Mouse (Mus musculus) lung, postnatal 0 days (tissue): Measurements from ENCODE around the gene Chst8. TPM values are rescaled to one million over a fixed set of nuclear protein-coding genes. Genes with fewer than 3 reads are reported as not detected.
A peak's percentile ranks its signal among the peaks of the same experiment; 100 is the strongest.

Source experiments
- ATAC-seq: fragments of 200-750 bp; cut with Nextera tagmentation; 2 replicates; pipeline ENCODE4 v1.8.0; 2017; ENCODE audit warnings: moderate library complexity
- DNase-seq: peaks from one replicate; pipeline ENCODE4 v3.0.0-alpha.2; 2016; ENCODE audit warnings: low spot score
- H3K27ac ChIP-seq: fragments of 300-500 bp; sonication (generic); 2 replicates; pipeline ENCODE4 v1.5.1; 2014; ENCODE audit warnings: antibody characterized with exemption, mild to moderate bottlenecking, low read length, mixed read lengths
- H3K27me3 ChIP-seq: fragments of 300-500 bp; sonication (generic); replicated peaks from 2 replicates; pipeline ENCODE4 v1.6.1; 2014; ENCODE audit warnings: low read length, mixed read lengths; ENCODE audit not compliant: insufficient read depth
- H3K36me3 ChIP-seq: fragments of 300-500 bp; sonication (generic); 2 replicates; pipeline ENCODE4 v1.6.1; 2014; ENCODE audit warnings: low read length, mixed read lengths; ENCODE audit not compliant: insufficient read depth
- H3K4me1 ChIP-seq: fragments of 300-500 bp; sonication (generic); 2 replicates; pipeline ENCODE4 v1.6.1; 2014; ENCODE audit warnings: antibody characterized with exemption, low read depth, low read length, mixed read lengths; ENCODE audit not compliant: insufficient read depth
- H3K4me2 ChIP-seq: fragments of 300-500 bp; sonication (generic); replicated peaks from 2 replicates; pipeline ENCODE4 v1.6.1; 2014; ENCODE audit warnings: low read depth, mild to moderate bottlenecking, low read length, moderate library complexity, mixed read lengths
- H3K4me3 ChIP-seq: fragments of 300-500 bp; sonication (generic); 2 replicates; pipeline ENCODE4 v1.5.1; 2014; ENCODE audit warnings: low read depth, low read length
- H3K9ac ChIP-seq: fragments of 300-500 bp; sonication (generic); replicated peaks from 2 replicates; pipeline ENCODE4 v1.6.1; 2014; ENCODE audit warnings: low read depth, mild to moderate bottlenecking
- H3K9me3 ChIP-seq: fragments of 300-500 bp; sonication (generic); 2 replicates; pipeline ENCODE4 v1.6.1; 2016; ENCODE audit warnings: low read length, mixed read lengths
- CTCF ChIP-seq: IDR thresholded peaks from 2 replicates; pipeline ENCODE4 v1.5.1; 2016; ENCODE audit warnings: antibody characterized with exemption, mild to moderate bottlenecking
- EP300 ChIP-seq: IDR thresholded peaks from 2 replicates; pipeline ENCODE4 v1.6.1; 2016; ENCODE audit warnings: antibody characterized with exemption, mild to moderate bottlenecking, control low read depth
- WGBS: fragments of 180-500 bp; shearing (Covaris S2); extraction: QIAGEN DNeasy Blood & Tissue Kit; methylation state at CpG from one replicate; pipeline ENCODE4 v1.1.7; 2014; 5-methylcytosine and 5-hydroxymethylcytosine counted together
- polyA plus RNA-seq: library from polyadenylated mRNA; unstranded; fragments of >200 nt; fragmentation: Nextera tagmentation; extraction: Ambion mirVana; gene quantifications from 2 replicates; pipeline ENCODE4 v1.2.1, GENCODE M21; 2015

Gene Chst8
- polyA plus RNA-seq, 1 experiment from 2014 or later: 5.9 TPM

GRCm38 (mm10) chr7:34778426-34778825 is 34.1 kb downstream of the Chst8 start:
- no peak overlapping the region for H3K9ac ChIP-seq
- no peaks in the 10 kb centered on the region for H3K9me3 ChIP-seq
- no peak overlapping the region for H3K4me3 ChIP-seq
- H3K36me3 ChIP-seq: no peaks in the 10 kb centered on the region
- H3K4me2 ChIP-seq: no peak overlapping the region
- H3K4me1 ChIP-seq: no peaks in the 10 kb centered on the region
- ATAC-seq: no peak
- 43% methylated on average over 9 of the region's 9 CpGs for WGBS
- TF ChIP-seq EP300 (no peak), CTCF (no peak)
- H3K27ac ChIP-seq: no peak overlapping the region
- no peaks in the 10 kb centered on the region for H3K27me3 ChIP-seq
- DNase-seq: no peak

- no peak overlapping the region for H3K27ac ChIP-seq
- no peak for ATAC-seq
- no peak for DNase-seq
- no peak overlapping the region for H3K9ac ChIP-seq
- H3K9me3 ChIP-seq: no peaks in the 10 kb centered on the region
- no peaks in the 10 kb centered on the region for H3K4me1 ChIP-seq
- 83% methylated on average over 12 of the region's 12 CpGs for WGBS
- no peaks in the 10 kb centered on the region for H3K36me3 ChIP-seq
- no peaks in the 10 kb centered on the region for H3K27me3 ChIP-seq
- H3K4me3 ChIP-seq: no peak overlapping the region
- no peak overlapping the region for H3K4me2 ChIP-seq
- TF ChIP-seq CTCF (no peak), EP300 (no peak)
Measured at GRCm38 (mm10) chr7:34775659-34776058, 36.9 kb downstream of the Chst8 start.

- no peak for ATAC-seq
- H3K4me1 ChIP-seq: no peaks in the 10 kb centered on the region
- DNase-seq: no peak
- H3K27ac ChIP-seq: no peak overlapping the region
- H3K27me3 ChIP-seq: no peaks in the 10 kb centered on the region
- no peak overlapping the region for H3K4me2 ChIP-seq
- H3K9me3 ChIP-seq: no peaks in the 10 kb centered on the region
- TF ChIP-seq EP300: no peak
- TF ChIP-seq CTCF: no peak
- no peak overlapping the region for H3K4me3 ChIP-seq
- H3K36me3 ChIP-seq: no peaks in the 10 kb centered on the region
- no peak overlapping the region for H3K9ac ChIP-seq
- 66% methylated on average over 4 of the region's 4 CpGs for WGBS
Measured at GRCm38 (mm10) chr7:34774947-34775346, 37.6 kb downstream of the Chst8 start.

- H3K4me3 ChIP-seq: no peak overlapping the region
Measured at GRCm38 (mm10) chr7:34774020-34774419, 38.5 kb downstream of the Chst8 start.

DNA sequence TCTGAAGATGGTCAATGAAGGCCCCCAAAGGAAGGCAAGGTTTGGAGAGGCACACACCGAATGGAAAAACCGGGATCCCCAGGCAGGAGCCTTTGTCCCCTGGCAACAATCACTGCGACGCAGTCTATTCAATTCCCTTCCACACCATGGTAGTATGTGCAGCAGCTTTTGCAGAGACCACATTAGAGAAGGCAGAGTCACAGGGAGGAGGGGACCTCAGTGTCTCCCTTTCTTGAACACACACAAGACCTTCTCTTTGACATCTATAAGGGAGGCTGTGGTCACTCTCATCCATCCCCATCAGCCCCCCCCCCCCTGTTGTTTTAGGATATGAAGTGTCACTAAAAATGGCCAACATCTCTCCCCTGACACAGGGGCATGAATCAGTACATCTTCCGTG is 39.2 kb downstream of the Chst8 start:
- TF ChIP-seq EP300 (no peak), CTCF (no peak)
- H3K4me3 ChIP-seq: no peak overlapping the region
- no peak for DNase-seq
- H3K9me3 ChIP-seq: no peaks in the 10 kb centered on the region
- H3K4me2 ChIP-seq: no peak overlapping the region
- H3K9ac ChIP-seq: no peak overlapping the region
- no peaks in the 10 kb centered on the region for H3K4me1 ChIP-seq
- 83% methylated on average over 5 of the region's 5 CpGs for WGBS
- no peak overlapping the region for H3K27ac ChIP-seq
- no peaks in the 10 kb centered on the region for H3K36me3 ChIP-seq
- H3K27me3 ChIP-seq: no peaks in the 10 kb centered on the region
- no peak for ATAC-seq

More at GRCm38 (mm10) chr7:34774020-34774419, 38.5 kb downstream of the Chst8 start:
- H3K27ac ChIP-seq: no peak overlapping the region
- no peaks in the 10 kb centered on the region for H3K4me1 ChIP-seq
- no peaks in the 10 kb centered on the region for H3K36me3 ChIP-seq
- no peaks in the 10 kb centered on the region for H3K27me3 ChIP-seq
- no peaks in the 10 kb centered on the region for H3K9me3 ChIP-seq
- no peak for DNase-seq
- no peak overlapping the region for H3K4me2 ChIP-seq
- no peak overlapping the region for H3K9ac ChIP-seq
- TF ChIP-seq CTCF (no peak), EP300 (no peak)
- 32% methylated on average over 13 of the region's 13 CpGs for WGBS
- no peak for ATAC-seq

GRCm38 (mm10) chr7:34769531-34769930 is 43.0 kb downstream of the Chst8 start:
- Histone ChIP-seq H3K9me3 (no peaks in the 10 kb centered on the region), H3K27me3 (no peaks in the 10 kb centered on the region), H3K4me2 (no peak overlapping the region), H3K4me3 (no peak overlapping the region), H3K4me1 (no peaks in the 10 kb centered on the region), H3K36me3 (no peaks in the 10 kb centered on the region), H3K27ac (no peak overlapping the region), H3K9ac (no peak overlapping the region)
- DNase-seq: peak; percentile 10
- WGBS: 46% methylated on average over 8 of the region's 8 CpGs
- ATAC-seq: no peak
- TF ChIP-seq EP300 (no peak), CTCF (no peak)
